Mouse (Mus musculus) hematopoietic stem cell, adult 5-6 weeks (primary cell): ENCODE results near the gene Mon1b. TPM values are rescaled to one million over a fixed set of nuclear protein-coding genes. Genes with fewer than 3 reads are reported as not detected.

ENCODE experiments used
- ATAC-seq, 2 experiments: fragments of 125-278 bp in 1 of 2; replicated peaks in 1 of 2; 2 replicates each; pipeline ENCODE4 v1.8.0; 2016 to 2017; ENCODE audit warnings: inconsistent platforms in 2 of 2, mild to moderate bottlenecking in 2 of 2, moderate number of reproducible peaks in 2 of 2, low read depth in 1 of 2, moderate TSS enrichment in 1 of 2; ENCODE audit not compliant: low FRiP score in 2 of 2, poor library complexity in 2 of 2, severe bottlenecking in 2 of 2, insufficient read depth in 1 of 2, low TSS enrichment in 1 of 2
- total RNA-seq: library from RNA; stranded (forward); fragments of 172-1452, 232-1000 nt; gene quantifications from 2 replicates; pipeline ENCODE4 v1.2.3, GENCODE M21; 2017

Gene Mon1b
- 18.7 and 20.5 TPM in 2 replicates for total RNA-seq

DNA sequence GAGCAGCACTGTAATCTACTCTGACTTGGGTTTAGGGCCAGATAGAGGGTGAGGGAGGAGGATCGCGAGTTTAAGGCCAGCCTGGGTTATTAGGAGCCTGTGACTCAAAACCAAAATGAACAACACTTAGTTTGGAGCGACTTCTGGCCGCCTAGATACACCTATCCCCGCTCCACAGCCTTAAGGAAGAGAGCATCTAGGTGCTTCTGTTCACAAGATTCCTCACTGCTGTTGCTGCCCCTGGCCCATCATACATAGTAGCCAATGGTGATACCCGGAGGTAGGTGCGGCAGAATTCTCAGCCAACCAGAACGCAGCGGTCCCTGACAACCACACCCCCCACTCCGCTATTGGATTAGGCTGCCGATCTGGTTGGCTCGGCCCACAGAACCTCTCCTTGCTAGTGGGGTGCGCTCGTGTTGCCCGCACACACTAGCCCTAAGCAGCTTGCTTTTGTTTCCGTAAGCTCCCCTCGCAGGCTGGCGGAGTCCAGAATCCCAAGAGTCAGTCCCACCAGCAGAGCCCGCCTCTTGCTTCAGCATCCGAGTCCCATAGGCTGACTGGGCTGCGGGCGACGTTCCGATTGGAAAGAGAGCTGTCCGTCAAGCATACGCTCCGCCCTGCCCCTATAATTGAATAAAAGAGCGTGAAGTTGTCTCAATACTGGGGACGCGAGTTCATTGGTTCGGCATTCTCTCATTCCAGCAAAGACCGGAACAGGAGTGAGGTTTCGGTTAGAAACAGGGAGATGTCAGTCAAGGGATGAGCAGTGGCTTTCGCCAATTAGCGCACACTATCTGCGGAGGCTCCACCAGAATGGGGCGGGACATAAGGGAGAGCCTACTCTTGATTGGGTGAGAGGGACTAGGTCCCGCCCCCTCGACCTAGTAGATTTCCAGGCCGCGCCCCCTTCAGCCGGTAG, at the start of gene Mon1b:
Gene Mon1b (plus strand): TSS at position 918 of the 922 bp plus-strand sequence.
- peak; percentile 84 to 85 for ATAC-seq

DNA sequence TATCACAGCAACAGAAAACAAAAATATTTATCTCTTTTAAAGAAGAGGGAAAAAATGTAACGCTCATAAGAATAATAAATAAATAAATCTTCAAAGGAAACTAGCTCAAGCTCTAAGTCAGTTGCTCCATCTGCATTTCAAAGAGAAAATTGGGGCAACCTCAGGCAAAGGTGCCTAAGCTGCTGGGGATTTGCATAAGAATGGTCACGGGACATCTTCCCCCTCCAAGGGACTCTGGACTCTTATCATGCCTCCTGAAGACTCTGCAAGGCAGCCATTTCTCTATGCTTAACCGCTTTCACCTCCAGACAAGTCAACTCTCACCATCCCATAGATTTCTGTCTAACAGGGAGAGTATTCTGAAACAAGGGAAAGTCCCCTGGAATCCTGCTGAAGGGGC, 37.0 kb upstream of the Mon1b start:
- no peak for ATAC-seq

DNA sequence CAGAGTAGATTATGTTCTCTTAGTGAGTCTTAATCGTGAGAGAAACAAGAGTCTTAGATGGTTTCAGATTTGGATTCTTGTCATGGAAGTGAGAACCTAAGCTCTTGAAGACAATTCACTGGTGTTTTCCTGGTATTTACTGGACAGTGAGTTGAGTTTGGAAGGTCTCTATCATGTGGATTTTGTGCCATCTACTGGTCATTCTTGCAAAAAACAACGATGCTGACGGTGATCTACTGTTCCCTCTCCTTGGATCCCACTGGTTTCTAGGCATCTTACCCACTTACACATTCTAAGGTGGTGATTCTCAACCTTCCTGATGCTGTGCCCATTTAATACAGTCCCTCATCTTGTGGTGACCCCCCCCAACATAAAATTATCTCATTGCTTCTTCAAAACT, 2.8 kb upstream of the Mon1b start:
- ATAC-seq, result no peak

DNA sequence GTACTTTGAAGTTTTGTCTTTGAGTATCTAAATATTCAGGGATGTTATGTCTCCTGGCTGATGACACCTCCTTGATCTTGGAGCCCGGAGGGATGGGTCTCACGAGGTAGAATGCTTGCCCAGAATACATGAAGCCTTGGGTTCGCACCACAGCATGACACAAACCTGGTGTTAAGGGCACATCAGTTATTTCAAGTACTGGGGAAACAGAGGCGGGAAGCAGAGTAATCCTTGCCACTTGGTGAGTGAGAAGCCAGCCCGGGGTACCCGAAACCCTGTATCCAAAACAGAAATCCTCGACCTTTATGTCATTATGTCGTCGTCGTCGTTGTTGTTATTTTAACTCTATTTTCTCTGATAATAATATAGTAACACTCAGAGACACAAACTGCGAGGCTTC, 1.2 kb upstream of the Mon1b start:
- ATAC-seq, result no peak

DNA sequence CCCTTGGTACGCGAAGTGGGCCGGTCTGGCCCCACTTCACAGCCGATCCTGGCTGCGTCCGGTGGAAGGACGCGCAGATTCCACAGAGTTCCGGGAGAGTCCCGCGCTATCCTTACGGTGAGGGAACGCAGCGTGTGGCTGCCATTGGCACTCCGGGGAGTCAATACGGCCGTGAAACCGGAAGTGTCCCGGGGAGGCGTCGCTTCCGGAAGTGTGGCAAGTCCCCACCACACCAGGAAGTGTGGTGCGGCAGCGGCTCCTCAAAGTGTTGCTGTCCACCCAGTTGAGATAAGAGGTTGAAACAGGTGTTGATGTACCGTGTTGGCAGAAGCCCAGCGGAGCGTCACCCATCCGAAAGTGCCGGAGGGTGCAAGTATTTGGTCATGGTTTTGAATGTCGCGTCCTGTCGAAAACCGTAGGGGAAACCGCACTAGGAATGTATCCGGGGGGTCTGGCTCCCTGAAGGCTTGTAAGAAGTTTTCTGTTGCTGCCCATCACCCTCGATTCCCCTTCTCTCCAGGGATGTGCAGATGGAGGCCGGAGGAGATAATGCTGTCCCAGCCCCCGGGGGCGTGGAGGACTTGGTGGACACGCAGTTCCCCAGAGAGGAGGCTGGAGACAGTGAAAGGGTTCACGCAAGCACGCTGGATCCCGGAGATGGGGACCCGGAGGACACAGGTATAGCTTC, 349 bp downstream of the Mon1b start:
- ATAC-seq, result peak; percentile 58 to 71

DNA sequence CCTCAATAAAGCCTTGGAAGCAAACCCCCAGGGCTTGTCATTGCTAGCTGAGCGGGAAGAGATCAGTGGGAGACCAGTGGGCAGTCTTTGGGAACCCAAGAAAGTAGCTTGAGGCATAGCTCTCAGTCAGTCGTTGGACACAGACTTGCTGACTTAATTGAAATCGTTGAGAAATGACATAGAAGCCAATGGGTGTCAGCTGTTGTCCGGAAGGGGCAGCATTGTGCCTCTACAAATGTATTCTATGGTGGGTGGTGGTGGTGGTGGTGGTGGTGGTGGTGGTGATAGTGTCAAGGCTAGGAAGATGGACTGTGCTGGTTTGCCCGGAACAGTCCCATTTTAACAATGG, 867 bp downstream of the Mon1b start:
- ATAC-seq, result no peak

DNA sequence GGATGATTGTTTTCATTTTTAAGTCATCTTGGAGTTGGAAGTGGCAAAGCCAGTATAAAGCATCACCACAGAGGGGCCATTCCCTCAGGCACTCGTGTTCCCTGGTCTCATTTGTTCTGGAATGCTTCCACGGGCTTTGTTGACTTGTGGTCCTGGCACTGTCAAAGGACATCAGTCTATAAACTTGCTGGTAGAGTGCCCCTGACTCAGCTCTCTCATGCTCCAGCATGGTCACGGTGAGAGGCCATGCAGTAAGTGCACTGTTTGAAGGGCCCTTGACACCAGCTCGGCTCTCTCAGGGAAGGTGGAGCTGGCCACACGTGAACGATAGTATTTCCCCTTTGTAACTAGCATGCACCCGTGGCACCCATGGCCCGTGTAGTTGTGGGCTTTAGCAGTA, 5.0 kb downstream of the Mon1b start:
- ATAC-seq, result no peak

DNA sequence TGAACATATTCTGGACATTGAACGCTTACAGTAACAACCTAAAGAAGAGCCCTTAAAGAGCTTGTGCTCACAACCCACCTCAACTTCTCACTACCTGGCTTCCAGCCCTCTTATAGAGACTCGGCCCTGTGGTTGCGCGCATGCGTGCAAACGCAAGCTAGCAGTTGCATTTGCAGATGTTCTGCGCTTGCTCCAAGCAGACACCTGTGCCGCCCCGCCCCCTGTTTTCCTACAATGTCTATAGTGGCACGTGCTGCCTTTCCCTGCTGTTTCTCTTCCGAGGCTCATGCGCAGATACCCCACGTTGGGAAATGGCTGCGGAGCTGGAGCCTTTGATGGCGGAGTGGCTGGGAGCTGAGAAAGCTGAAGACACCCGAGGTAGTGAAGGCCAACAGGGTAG, 7.5 kb downstream of the Mon1b start, which contains the start of gene Syce1l:
Gene Syce1l (plus strand): TSS at position 288 of the 400 bp plus-strand sequence.
- no peak for ATAC-seq

DNA sequence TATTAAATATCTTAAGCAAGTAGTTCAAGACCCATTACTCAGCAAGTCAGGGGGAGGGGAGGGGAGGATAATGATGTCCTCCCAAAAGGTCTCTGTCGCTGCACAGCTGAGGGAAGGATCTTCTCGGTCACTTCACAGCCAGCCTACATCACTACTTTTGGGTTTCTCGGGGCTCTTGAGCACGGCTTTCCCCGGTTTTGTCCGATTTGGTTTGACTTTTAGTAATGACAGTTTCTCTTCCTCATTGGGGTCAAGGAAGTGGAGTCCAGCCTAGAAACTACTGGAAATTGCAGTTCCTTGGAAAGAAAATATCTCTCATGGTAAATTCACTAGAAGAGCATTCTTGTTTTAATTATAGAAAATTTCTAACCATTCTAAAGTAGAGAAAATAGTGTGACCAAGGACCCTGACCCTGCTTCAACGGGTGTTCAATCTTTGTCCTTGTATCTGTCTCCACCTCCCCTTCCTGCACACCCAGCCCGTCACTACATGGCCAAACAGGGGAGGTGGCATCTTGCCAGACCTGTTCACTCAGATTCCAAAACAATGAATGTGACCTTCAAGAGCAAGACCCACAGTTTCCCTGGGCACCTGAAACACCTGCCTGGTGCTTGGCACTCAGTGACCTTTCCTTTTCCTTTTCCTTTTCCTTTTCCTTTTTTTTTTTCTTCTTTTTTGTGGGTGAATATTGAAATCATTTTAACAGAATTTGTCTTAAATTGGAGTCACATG, 8.3 kb downstream of the Mon1b start:
- ATAC-seq, result no peak

DNA sequence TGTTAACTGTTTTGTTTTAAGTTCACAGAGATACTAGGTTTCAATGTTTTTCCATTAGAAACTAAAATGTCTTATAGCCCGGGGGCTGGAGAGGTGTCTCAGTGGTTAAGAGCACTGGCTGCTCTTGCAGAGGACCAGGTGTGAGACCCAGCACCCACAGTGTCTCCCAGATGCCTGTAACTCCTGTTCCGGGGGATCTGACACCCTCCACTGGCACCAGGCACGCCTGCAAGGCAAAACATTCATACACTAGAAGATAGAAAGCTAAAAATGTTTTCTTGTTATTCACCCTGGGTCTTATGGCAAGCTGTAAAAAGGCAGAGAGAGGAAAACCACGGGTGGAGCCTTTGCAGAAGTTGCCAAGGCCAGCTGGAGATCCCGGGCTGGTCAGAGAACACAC, 9.8 kb downstream of the Mon1b start:
- no peak for ATAC-seq

DNA sequence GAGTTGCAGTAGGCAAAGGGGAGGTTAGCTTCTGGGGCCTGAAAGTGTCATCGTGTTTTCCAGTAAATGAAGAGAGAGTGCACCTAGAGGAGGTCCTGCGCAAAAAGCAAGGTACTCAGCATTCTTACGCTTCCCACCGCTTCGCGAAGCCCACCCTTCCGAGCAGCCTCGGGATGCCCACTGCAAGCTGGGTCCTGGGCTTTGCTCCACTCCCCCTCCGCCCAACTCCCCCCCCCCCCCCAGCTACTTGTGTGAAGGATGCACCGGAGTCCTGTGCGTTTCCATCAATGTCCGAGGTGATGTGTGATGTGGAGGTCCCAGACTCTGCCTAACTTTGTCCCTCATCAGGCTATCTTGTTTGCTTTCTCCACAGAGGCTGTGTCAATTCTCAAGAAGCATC, 17.1 kb downstream of the Mon1b start:
- ATAC-seq, result no peak

DNA sequence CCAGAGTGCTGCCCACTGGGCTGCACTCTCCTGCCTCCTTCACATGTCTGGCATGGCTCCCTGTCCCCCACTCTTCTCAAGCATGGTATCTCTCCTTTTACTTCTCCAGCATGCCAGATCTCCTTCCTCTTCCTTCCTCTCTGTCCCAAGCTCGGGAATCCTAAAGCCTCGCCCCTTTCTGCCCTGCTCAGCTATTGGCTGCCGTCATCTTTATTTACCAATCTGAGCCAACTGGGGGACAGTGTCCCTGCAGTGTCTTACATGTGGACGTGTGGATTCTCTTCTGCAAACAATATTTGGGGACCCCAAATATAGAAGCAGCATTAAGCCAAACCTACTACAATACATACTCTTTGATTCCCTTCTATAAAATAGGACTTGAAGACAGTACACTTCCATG, 17.8 kb downstream of the Mon1b start:
- no peak for ATAC-seq

DNA sequence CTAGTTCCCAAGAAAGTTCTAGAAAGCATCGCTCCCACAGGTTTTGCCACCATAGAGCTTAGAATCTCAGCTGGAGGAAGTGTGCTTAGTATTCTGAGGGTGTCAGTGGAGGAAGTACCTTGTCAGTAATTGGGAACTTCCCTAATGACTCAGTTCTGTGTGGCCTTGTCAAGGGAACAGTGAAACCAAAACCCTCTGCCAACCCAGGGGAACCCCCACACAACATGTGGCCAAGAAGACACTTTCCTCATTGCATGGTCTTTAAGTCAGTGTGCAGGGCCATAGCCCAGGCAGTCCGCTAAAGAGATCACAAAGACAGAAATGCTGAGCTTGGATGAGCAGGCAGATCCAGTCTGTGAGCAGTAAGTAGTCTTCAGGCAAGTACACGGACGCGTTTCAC, 20.8 kb downstream of the Mon1b start:
- ATAC-seq, result peak; percentile 96 to 97

DNA sequence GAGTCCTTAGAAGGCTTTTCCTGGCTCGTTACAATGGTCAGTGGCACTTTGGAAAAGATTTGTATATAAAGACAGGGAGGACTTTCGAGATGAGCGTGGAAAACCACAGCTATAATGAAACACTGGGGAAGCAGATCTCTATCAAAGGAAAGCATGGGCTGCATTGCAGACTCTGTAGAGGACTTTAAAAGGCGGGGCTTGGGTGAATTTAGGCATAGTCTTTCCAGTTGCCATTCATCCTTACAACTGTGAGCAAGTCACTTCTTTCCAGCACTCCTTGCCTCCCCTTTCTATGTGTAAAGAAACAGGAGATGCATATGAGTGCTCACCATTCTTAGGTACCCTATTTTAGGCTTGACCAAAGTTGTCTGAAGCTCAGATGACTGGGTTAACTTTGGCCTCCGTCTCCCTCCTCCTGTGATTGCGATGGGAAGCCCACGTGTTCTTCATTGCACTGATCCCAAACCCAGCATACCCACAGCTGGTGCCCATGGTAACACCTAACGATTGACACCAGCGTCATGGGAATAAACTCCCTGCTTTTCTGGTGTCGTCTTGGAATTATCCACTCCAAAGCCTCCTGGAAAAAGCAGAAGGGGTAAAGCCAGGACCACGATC, 21.4 kb downstream of the Mon1b start:
- ATAC-seq, result no peak

DNA sequence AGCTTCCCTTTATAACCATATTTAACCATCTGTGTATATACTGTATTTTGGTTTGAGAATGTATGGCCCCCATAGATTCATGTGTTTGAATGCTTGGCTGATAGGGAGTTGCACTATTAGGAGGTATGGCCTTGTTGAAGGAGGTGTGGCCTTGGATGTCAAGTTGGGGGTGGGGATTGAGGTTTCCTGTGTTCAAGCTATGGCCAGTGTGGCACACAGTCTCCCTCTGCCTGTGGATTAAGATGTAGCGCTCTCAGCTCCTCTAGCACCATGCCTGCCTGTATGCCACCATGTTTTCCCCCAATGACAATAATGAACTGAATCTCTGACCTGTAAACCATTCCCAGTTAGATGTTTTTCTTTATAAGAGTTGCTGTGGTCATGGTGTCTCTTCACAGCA, 24.7 kb downstream of the Mon1b start:
- ATAC-seq, result no peak

DNA sequence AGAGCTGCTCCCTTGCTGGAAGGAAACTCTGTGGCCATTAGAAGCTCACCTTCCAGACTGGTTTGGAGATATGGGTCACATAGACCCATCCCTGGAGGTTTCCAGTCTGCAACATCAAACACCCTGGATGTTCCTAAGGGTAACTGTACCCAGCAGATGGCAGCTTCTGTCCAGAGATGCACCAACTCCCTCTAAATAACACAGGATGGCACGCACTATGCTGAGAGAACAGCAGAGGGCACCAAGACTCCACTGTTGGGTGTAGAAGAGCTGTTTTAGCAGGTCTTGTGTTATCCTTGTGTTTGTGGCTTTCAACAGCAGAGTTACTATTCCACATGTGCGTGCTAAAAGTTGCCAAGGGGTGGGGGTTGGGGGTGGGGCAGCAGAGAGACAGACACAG, 29.2 kb downstream of the Mon1b start:
- ATAC-seq, result peak; percentile 92 to 93

DNA sequence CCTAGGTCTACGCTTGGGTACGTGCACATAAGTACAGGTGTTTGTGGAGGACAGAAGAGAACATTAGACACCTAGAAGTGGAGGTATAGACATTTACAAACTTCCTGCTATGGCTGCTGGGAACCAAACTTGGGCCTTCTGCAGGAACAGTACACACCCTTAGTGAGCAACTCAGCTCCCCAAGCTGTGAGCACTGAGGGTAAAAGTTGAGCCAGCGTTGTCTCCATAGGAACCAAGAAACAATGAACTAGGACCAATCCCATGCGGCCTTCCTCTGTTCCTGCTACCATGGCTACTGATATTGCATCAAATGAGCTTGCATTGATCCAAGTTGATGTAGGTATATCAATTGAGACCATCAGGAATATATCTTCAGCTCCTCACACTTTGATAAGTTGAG, 29.6 kb downstream of the Mon1b start:
- no peak for ATAC-seq

DNA sequence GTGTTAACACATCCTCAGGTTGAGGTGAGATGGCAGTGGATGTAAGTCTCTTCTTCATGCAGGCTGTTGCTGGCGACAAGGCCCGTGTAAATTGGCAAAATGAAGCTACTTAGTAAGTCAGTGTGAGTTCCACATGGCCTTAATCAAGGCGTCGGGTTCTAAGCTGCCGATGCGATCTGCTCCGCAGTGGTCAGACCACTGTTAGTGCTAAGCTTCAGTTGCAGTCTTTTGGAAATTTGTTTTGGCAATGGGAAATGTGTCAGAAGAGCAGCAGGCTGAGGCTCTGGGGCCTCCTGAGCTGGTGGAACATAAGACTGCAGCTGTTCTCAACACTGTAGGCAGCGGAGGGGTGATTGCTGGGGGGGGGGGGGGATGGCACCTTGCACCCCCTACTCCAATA, 30.6 kb downstream of the Mon1b start:
- no peak for ATAC-seq
